Mouse (Mus musculus) hindbrain, postnatal 0 days (tissue): ENCODE results near the gene Fkbp7. TPM values are rescaled to one million over a fixed set of nuclear protein-coding genes. Genes with fewer than 3 reads are reported as not detected.
"Not testable (repeated sequence)": the region's sequence is repeated elsewhere in the genome, so short reads cannot be mapped to it uniquely, and the experiment has no call there.

Experiments used
- ATAC-seq: fragments of 200-750 bp; cut with Nextera tagmentation; 2 replicates; pipeline ENCODE4 v1.8.0; 2017; ENCODE audit warnings: mild to moderate bottlenecking, moderate TSS enrichment, moderate library complexity
- DNase-seq: peaks from one replicate; pipeline ENCODE4 v3.0.0-alpha.2; 2015; ENCODE audit warnings: low spot score
- H3K27ac ChIP-seq: fragments of 300-500 bp; sonication (generic); 2 replicates; pipeline ENCODE4 v1.5.1; 2014; ENCODE audit warnings: mild to moderate bottlenecking
- H3K27me3 ChIP-seq: fragments of 300-500 bp; sonication (generic); 2 replicates; pipeline ENCODE4 v1.6.1; 2014; ENCODE audit warnings: low read length, mixed read lengths; ENCODE audit not compliant: insufficient read depth
- H3K36me3 ChIP-seq: fragments of 300-500 bp; sonication (generic); 2 replicates; pipeline ENCODE4 v1.6.1; 2014; ENCODE audit warnings: low read length, mixed read lengths; ENCODE audit not compliant: insufficient read depth
- H3K4me1 ChIP-seq: fragments of 300-500 bp; sonication (generic); 2 replicates; pipeline ENCODE4 v1.6.1; 2014; ENCODE audit warnings: antibody characterized with exemption, low read length, mixed read lengths; ENCODE audit not compliant: insufficient read depth
- H3K4me2 ChIP-seq: fragments of 300-500 bp; sonication (generic); 2 replicates; pipeline ENCODE4 v1.6.1; 2014; ENCODE audit warnings: low read depth, mild to moderate bottlenecking, low read length, moderate library complexity, mixed read lengths
- H3K4me3 ChIP-seq: fragments of 300-500 bp; sonication (generic); 2 replicates; pipeline ENCODE4 v1.5.1; 2014; ENCODE audit warnings: low read length
- H3K9ac ChIP-seq: fragments of 300-500 bp; sonication (generic); replicated peaks from 2 replicates; pipeline ENCODE4 v1.6.1; 2014; ENCODE audit warnings: mild to moderate bottlenecking, low read length, moderate library complexity, mixed read lengths
- H3K9me3 ChIP-seq: fragments of 300-500 bp; sonication (generic); 2 replicates; pipeline ENCODE4 v1.6.1; 2016; ENCODE audit warnings: low read length, mixed read lengths
- CTCF ChIP-seq: IDR thresholded peaks from 2 replicates; pipeline ENCODE4 v1.5.1; 2016; ENCODE audit warnings: antibody characterized with exemption, control low read depth, low read depth
- WGBS: fragments of 180-500 bp; shearing (Covaris S2); extraction: QIAGEN DNeasy Blood & Tissue Kit; methylation state at CpG from one replicate; pipeline ENCODE4 v1.1.7; 2014; 5-methylcytosine and 5-hydroxymethylcytosine counted together
- polyA plus RNA-seq: library from polyadenylated mRNA; unstranded; fragments of >200 nt; fragmentation: Nextera tagmentation; extraction: Ambion mirVana; gene quantifications from 2 replicates; pipeline ENCODE4 v1.2.1, GENCODE M21; 2015
- total RNA-seq: library from RNA; depleted of rRNA; stranded (reverse); fragments of >200 nt; gene quantifications from 2 replicates; pipeline ENCODE4 v1.2.3, GENCODE M21; 2014; rRNA removed

The Fkbp7 gene
- total and polyA plus RNA-seq, 2 experiments from 2014 or later: 2.7 to 15.5 TPM

- no peaks in the 10 kb centered on the region for H3K4me1 ChIP-seq
- peaks cover 67% of the 10 kb centered on the region for H3K36me3 ChIP-seq
- TF ChIP-seq CTCF: no peak
- H3K9ac ChIP-seq: no peak overlapping the region
- no peaks in the 10 kb centered on the region for H3K9me3 ChIP-seq
- ATAC-seq: no peak
- H3K27ac ChIP-seq: no peak overlapping the region
- no peak for DNase-seq
- H3K4me2 ChIP-seq: no peak overlapping the region
- H3K27me3 ChIP-seq: no peaks in the 10 kb centered on the region
- whole genome bisulfite sequencing: 67% methylated on average over 4 of the region's 4 CpGs
- H3K4me3 ChIP-seq: no peak overlapping the region
Observed at GRCm38 (mm10) chr2:76631600-76631999, 41.3 kb downstream of the Fkbp7 start.

- peaks cover 54% of the 10 kb centered on the region for H3K36me3 ChIP-seq
- no peaks in the 10 kb centered on the region; the same call in 1 of the 2 replicates for H3K9me3 ChIP-seq
- H3K27ac ChIP-seq: no peak overlapping the region
- no peak overlapping the region for H3K9ac ChIP-seq
- TF ChIP-seq CTCF: no peak
- H3K4me1 ChIP-seq: no peaks in the 10 kb centered on the region
- ATAC-seq: no peak
- H3K4me2 ChIP-seq: no peak overlapping the region
- H3K27me3 ChIP-seq: no peaks in the 10 kb centered on the region
- WGBS: 96% methylated on average over 12 of the region's 12 CpGs
- no peak for DNase-seq
- no peak overlapping the region for H3K4me3 ChIP-seq
Observed at GRCm38 (mm10) chr2:76630293-76630692, 42.6 kb downstream of the Fkbp7 start.

GRCm38 (mm10) chr2:76622316-76622715, 50.6 kb downstream of the Fkbp7 start:
- not testable (repeated sequence) for H3K27ac ChIP-seq

GRCm38 (mm10) chr2:76621724-76622123, 51.2 kb downstream of the Fkbp7 start:
- no peak overlapping the region for H3K9ac ChIP-seq
- 76% methylated on average over 1 of the region's 1 CpGs for WGBS
- H3K27ac ChIP-seq: no peak overlapping the region
- no peaks in the 10 kb centered on the region; the same call in 1 of the 2 replicates for H3K9me3 ChIP-seq
- ATAC-seq (no peak), DNase-seq (no peak)
- no peaks in the 10 kb centered on the region for H3K4me1 ChIP-seq
- no peak overlapping the region for H3K4me3 ChIP-seq
- no peak for TF ChIP-seq CTCF
- H3K4me2 ChIP-seq: no peak overlapping the region
- no peaks in the 10 kb centered on the region for H3K27me3 ChIP-seq
- H3K36me3 ChIP-seq: peaks cover 6% of the 10 kb centered on the region; the same call in 1 of the 2 replicates

More at GRCm38 (mm10) chr2:76622316-76622715, 50.6 kb downstream of the Fkbp7 start:
- peaks cover 12% of the 10 kb centered on the region; the same call in 1 of the 2 replicates for H3K36me3 ChIP-seq
- not testable (repeated sequence) for DNase-seq, H3K4me1 ChIP-seq, H3K9ac ChIP-seq, H3K4me3 ChIP-seq, H3K9me3 ChIP-seq, ATAC-seq, H3K27me3 ChIP-seq, H3K4me2 ChIP-seq
- 95% methylated on average over 2 of the region's 2 CpGs for WGBS

- TF ChIP-seq CTCF: no peak
- Histone ChIP-seq H3K9me3 (no peaks in the 10 kb centered on the region), H3K27me3 (no peaks in the 10 kb centered on the region), H3K4me1 (no peaks in the 10 kb centered on the region), H3K4me2 (no peak overlapping the region), H3K9ac (no peak overlapping the region), H3K36me3 (peaks cover 5% of the 10 kb centered on the region; the same call in 1 of the 2 replicates), H3K27ac (no peak overlapping the region), H3K4me3 (no peak overlapping the region)
- 89% methylated on average over 5 of the region's 5 CpGs for WGBS
- no peak for DNase-seq
- no peak for ATAC-seq
Observed at GRCm38 (mm10) chr2:76620188-76620587, 52.7 kb downstream of the Fkbp7 start.

GRCm38 (mm10) chr2:76618078-76618477, 54.8 kb downstream of the Fkbp7 start:
- Histone ChIP-seq H3K4me3 (no peak overlapping the region), H3K27ac (no peak overlapping the region), H3K36me3 (no peaks in the 10 kb centered on the region), H3K9me3 (no peaks in the 10 kb centered on the region), H3K27me3 (no peaks in the 10 kb centered on the region), H3K9ac (no peak overlapping the region), H3K4me1 (no peaks in the 10 kb centered on the region), H3K4me2 (no peak overlapping the region)
- TF ChIP-seq CTCF: peak; percentile 85
- 27% methylated on average over 1 of the region's 1 CpGs for WGBS
- DNase-seq (peak; percentile 88), ATAC-seq (peak; percentile 56; the same call in 1 of the 2 replicates)

Other genes starting within 250 kb of the Fkbp7 start
- gene Prkra, start 25.1 kb downstream of the Fkbp7 start, total RNA-seq: 80.1 and 82.9 TPM in 2 replicates
- gene Prkra, start 25.1 kb downstream of the Fkbp7 start, polyA plus RNA-seq: 104 and 105 TPM in 2 replicates
- 0.18 and 0.37 TPM in 2 replicates for gene Pjvk, start 24.6 kb downstream of the Fkbp7 start, total RNA-seq
- gene Pjvk, start 24.6 kb downstream of the Fkbp7 start, polyA plus RNA-seq: 0.63 and 1.5 TPM in 2 replicates
- 14.5 and 23.3 TPM in 2 replicates for gene Plekha3, start 2.2 kb upstream of the Fkbp7 start, total RNA-seq
- gene Plekha3, start 2.2 kb upstream of the Fkbp7 start, polyA plus RNA-seq: 8.7 and 9.7 TPM in 2 replicates